Mouse (Mus musculus) forebrain, embryonic 10.5 days (tissue): ENCODE data around the gene Lrrc27. TPM values are rescaled to one million over a fixed set of nuclear protein-coding genes. Genes with fewer than 3 reads are reported as not detected.
A peak's percentile ranks its signal among the peaks of the same experiment; 100 is the strongest.

Experiments used
- DNase-seq: peaks from one replicate; pipeline ENCODE4 v3.0.0-alpha.2; 2017; ENCODE audit warnings: low spot score; ENCODE audit errors: extremely low spot score
- H3K27ac ChIP-seq: fragments of 300-500 bp; sonication (generic); 2 replicates; pipeline ENCODE4 v1.5.1; 2016; ENCODE audit warnings: mild to moderate bottlenecking
- H3K27me3 ChIP-seq: fragments of 300-500 bp; sonication (generic); 2 replicates; pipeline ENCODE4 v1.6.1; 2016; ENCODE audit warnings: mild to moderate bottlenecking; ENCODE audit not compliant: poor library complexity, severe bottlenecking
- H3K36me3 ChIP-seq: fragments of 300-500 bp; sonication (generic); replicated peaks from 2 replicates; pipeline ENCODE4 v1.6.1; 2016; ENCODE audit warnings: mild to moderate bottlenecking, moderate library complexity
- H3K4me1 ChIP-seq: fragments of 300-500 bp; sonication (generic); 2 replicates; pipeline ENCODE4 v1.6.1; 2016
- H3K4me3 ChIP-seq: fragments of 300-500 bp; sonication (generic); 2 replicates; pipeline ENCODE4 v1.5.1; 2016; ENCODE audit warnings: mild to moderate bottlenecking, moderate library complexity
- H3K9me3 ChIP-seq: fragments of 300-500 bp; sonication (generic); 2 replicates; pipeline ENCODE4 v1.6.1; 2016; ENCODE audit warnings: mild to moderate bottlenecking, moderate library complexity
- WGBS: fragments of 180-500 bp; shearing (Covaris S2); methylation state at CpG from one replicate; pipeline ENCODE4 v1.1.7; 2016; 5-methylcytosine and 5-hydroxymethylcytosine counted together
- polyA plus RNA-seq: library from polyadenylated mRNA; unstranded; fragments of >200 nt; fragmentation: Nextera tagmentation; extraction: Ambion mirVana; gene quantifications from 2 replicates; pipeline ENCODE4 v1.2.1, GENCODE M21; 2016

The Lrrc27 gene
- polyA plus RNA-seq, 1 experiment from 2014 or later: 5.1 TPM

DNA sequence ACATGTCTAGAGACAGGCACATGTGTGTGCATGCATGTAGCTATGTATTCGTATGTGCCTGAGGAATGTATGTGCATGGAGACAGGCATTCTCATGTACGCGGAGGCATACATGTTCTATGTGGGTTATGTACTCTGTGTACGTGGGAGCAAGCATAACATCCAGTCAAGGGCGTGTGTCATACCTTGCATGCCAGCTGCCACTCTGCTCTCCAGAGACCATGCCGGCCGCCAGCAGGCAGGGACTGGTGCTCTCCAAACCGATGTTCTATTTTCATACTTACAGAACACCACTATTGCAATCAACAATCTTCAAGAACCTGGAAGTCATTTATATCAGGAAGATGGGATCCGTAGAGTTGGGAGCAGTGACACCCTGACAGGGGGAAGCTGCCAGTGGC lies 3.7 kb downstream of the Lrrc27 start:
- Histone ChIP-seq H3K27ac (no peak overlapping the region), H3K4me3 (no peak overlapping the region), H3K36me3 (no peaks in the 10 kb centered on the region), H3K9me3 (no peaks in the 10 kb centered on the region), H3K4me1 (peaks cover 26% of the 10 kb centered on the region), H3K27me3 (no peaks in the 10 kb centered on the region)
- no peak for DNase-seq
- WGBS: 92% methylated on average over 9 of the region's 9 CpGs

DNA sequence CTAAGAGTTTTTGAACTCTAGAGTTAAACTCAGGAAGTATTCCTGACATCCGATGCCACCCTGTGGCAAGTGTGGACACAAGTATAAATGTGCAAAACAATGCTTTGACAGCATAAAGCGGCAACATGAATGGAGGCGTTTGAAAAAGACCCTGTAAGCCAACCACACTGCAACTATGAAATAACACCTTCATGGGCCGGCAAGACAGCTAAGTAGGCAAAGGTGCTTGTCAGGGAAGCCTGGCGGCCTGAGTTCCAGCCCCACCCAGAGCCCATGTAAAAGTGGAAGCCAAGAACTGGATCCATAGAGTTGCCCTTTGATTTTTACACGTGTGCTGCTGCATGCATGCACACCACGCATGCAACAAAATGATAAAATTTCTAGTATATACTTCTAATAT lies 4.3 kb downstream of the Lrrc27 start:
- Histone ChIP-seq H3K27ac (no peak overlapping the region), H3K4me3 (no peak overlapping the region), H3K36me3 (no peaks in the 10 kb centered on the region), H3K27me3 (no peaks in the 10 kb centered on the region), H3K4me1 (peaks cover 26% of the 10 kb centered on the region), H3K9me3 (no peaks in the 10 kb centered on the region)
- WGBS: 89% methylated on average over 7 of the region's 7 CpGs
- no peak for DNase-seq

GRCm38 (mm10) chr7:139218641-139219415 lies 6.0 kb downstream of the Lrrc27 start:
- no peak overlapping the region for H3K4me3 ChIP-seq
- H3K36me3 ChIP-seq: no peaks in the 10 kb centered on the region
- H3K27ac ChIP-seq: no peak overlapping the region
- H3K9me3 ChIP-seq: no peaks in the 10 kb centered on the region
- H3K4me1 ChIP-seq: peaks cover 18% of the 10 kb centered on the region
- 88% methylated on average over 6 of the region's 6 CpGs for WGBS
- DNase-seq: no peak
- H3K27me3 ChIP-seq: no peaks in the 10 kb centered on the region

- H3K4me3 ChIP-seq: no peak overlapping the region
- no peaks in the 10 kb centered on the region for H3K36me3 ChIP-seq
- H3K27me3 ChIP-seq: no peaks in the 10 kb centered on the region
- H3K4me1 ChIP-seq: peaks cover 16% of the 10 kb centered on the region
- no peak overlapping the region for H3K27ac ChIP-seq
- WGBS: 86% methylated on average over 5 of the region's 5 CpGs
- no peaks in the 10 kb centered on the region for H3K9me3 ChIP-seq
- no peak for DNase-seq
These were observed 6.7 kb downstream of the Lrrc27 start for GRCm38 (mm10) chr7:139219486-139219885.

DNA sequence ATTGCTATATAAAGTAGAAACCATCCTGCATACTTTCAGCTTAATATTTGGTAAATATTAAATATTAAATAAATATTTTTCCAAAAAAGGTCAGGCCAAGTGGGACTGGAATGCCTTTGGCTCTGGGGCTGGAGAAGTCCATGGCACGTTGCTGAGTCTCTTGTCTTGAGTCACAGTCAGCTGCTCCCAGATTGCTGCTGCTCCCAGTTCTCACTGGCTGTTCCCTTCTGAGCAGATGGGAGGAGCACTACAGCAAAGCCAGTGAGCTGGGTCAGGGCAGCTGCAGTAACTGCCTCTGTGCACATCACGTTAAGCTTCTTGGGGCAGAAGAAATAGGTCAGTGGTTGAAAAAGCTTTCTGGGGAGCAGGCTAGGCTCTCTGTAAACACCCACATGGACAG lies 7.5 kb downstream of the Lrrc27 start:
- Histone ChIP-seq H3K4me1 (peaks cover 16% of the 10 kb centered on the region), H3K4me3 (no peak overlapping the region), H3K27me3 (no peaks in the 10 kb centered on the region), H3K9me3 (no peaks in the 10 kb centered on the region), H3K36me3 (no peaks in the 10 kb centered on the region), H3K27ac (no peak overlapping the region)
- DNase-seq: no peak
- WGBS: 60% methylated on average over 2 of the region's 2 CpGs

GRCm38 (mm10) chr7:139221072-139221471 lies 8.3 kb downstream of the Lrrc27 start:
- Histone ChIP-seq H3K4me3 (no peak overlapping the region), H3K27ac (no peak overlapping the region), H3K27me3 (no peaks in the 10 kb centered on the region), H3K36me3 (no peaks in the 10 kb centered on the region), H3K4me1 (peaks cover 16% of the 10 kb centered on the region), H3K9me3 (no peaks in the 10 kb centered on the region)
- WGBS: 88% methylated on average over 5 of the region's 5 CpGs
- DNase-seq: no peak

DNA sequence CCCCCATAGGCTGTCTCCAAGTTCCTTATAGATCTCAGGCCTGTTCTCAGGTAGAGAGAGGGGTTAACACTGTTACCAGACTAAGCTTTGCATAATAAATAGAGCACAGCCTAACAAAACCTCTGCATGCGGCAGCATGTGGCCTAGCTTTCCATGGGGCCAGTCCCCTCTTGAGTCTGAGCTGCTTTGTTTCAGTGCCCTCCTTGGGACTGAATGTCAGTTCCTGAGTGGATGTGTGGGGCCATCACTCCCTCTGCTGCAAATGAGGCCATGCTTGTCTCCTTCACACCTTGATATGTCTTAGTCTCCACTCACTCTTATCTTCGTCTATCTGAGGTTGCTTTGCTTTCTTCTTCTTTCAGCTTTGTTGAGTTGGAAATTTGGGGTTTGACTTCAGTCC lies 9.1 kb downstream of the Lrrc27 start:
- H3K27me3 ChIP-seq: no peaks in the 10 kb centered on the region
- WGBS: 74% methylated on average over 2 of the region's 2 CpGs
- no peak overlapping the region for H3K27ac ChIP-seq
- H3K9me3 ChIP-seq: no peaks in the 10 kb centered on the region
- DNase-seq: no peak
- H3K36me3 ChIP-seq: no peaks in the 10 kb centered on the region
- H3K4me3 ChIP-seq: no peak overlapping the region
- peaks cover 16% of the 10 kb centered on the region for H3K4me1 ChIP-seq

- Histone ChIP-seq H3K9me3 (no peaks in the 10 kb centered on the region), H3K36me3 (no peaks in the 10 kb centered on the region), H3K27me3 (no peaks in the 10 kb centered on the region), H3K4me3 (no peak overlapping the region), H3K27ac (no peak overlapping the region), H3K4me1 (peaks cover 16% of the 10 kb centered on the region)
- 75% methylated on average over 4 of the region's 4 CpGs for WGBS
- DNase-seq: no peak
These were observed 9.6 kb downstream of the Lrrc27 start for GRCm38 (mm10) chr7:139222341-139222740.

DNA sequence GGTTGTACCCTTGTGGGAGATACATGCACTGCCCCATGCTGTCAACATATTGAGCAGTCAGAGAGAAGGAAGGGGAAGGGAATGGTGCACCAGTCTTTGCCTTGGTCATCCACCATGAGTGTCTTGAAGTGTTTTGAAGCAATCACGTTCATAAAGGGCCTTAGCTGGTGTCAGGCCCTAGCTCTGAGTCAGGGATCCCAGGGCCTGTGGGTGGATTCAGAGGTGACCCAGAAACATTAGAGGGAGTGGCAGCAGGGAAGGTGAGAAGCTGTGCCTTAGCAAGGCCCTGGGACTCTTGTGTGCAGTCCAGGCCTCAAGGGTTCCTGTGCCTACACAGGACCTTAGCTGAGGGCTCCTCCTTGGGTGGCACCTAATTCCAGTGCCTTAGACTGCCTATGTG lies 11.3 kb downstream of the Lrrc27 start:
- no peak overlapping the region for H3K4me3 ChIP-seq
- peak overlapping the region; percentile 8; the same call in 1 of the 2 replicates for H3K27ac ChIP-seq
- no peaks in the 10 kb centered on the region for H3K9me3 ChIP-seq
- no peaks in the 10 kb centered on the region for H3K36me3 ChIP-seq
- no peaks in the 10 kb centered on the region for H3K27me3 ChIP-seq
- WGBS: 81% methylated on average over 1 of the region's 1 CpGs
- no peak for DNase-seq
- peaks cover 13% of the 10 kb centered on the region for H3K4me1 ChIP-seq

DNA sequence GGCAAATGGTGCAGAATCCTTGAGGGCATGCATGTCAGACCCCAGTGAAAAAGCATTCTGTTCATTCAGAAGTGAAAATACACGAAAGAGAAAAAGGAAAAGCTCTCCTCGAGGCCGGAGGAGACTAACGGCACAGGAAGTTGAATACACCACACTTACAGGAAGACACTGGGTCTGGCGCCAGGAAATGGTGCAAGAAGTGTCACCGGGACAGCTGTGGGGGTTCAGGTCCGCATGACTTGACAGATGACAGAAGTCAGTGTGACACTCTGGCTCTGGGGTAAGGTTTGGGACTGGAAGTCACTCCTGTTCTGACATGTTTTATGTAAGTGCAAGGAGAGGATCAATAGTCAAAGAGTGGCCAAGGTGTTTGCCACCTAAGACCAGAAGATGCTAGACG lies 11.9 kb downstream of the Lrrc27 start:
- Histone ChIP-seq H3K4me3 (no peak overlapping the region), H3K4me1 (peaks cover 13% of the 10 kb centered on the region), H3K27ac (no peak overlapping the region), H3K9me3 (no peaks in the 10 kb centered on the region), H3K27me3 (no peaks in the 10 kb centered on the region), H3K36me3 (no peaks in the 10 kb centered on the region)
- DNase-seq: no peak
- WGBS: 83% methylated on average over 8 of the region's 8 CpGs

- H3K36me3 ChIP-seq: no peaks in the 10 kb centered on the region
- no peaks in the 10 kb centered on the region for H3K27me3 ChIP-seq
- H3K4me1 ChIP-seq: peaks cover 13% of the 10 kb centered on the region
- H3K9me3 ChIP-seq: no peaks in the 10 kb centered on the region
- no peak overlapping the region for H3K4me3 ChIP-seq
- 89% methylated on average over 7 of the region's 7 CpGs for WGBS
- no peak for DNase-seq
- no peak overlapping the region for H3K27ac ChIP-seq
These were observed 13.6 kb downstream of the Lrrc27 start for GRCm38 (mm10) chr7:139226416-139226815.

DNA sequence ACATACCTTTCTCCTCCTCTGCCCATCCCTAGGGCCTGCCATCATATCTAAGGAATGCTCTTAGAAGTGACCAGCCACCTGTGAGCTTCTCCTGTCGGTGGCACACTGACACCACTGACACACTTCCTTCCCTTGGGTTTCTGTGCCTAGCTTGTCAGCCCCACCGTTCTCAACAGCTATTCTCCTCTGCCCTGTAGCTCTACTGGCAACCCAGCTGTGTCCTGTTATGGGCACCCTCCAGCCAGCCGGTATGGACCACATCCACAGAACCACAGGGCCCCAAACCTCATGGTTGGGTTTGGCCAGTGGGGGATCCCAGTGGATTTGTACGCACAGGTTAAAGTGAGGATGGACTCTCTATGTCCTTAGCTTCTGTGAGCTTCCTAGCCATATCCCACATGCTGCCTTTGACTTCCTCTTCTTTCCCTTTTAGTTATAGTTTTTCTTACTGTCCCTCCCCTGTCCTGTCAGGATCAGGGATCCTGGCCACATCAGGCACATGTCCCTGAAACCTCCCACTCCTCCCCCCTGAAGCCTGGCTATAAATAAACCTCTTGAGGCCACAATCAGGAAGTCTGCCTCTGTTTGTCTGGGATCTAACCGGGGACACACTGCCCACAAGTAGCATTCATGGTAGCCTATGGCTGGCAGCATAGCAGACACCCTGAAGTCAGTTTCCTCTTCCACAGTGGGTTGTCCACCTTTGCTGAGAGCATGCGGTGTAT lies 15.8 kb downstream of the Lrrc27 start:
- 85% methylated on average over 6 of the region's 6 CpGs for WGBS
- Histone ChIP-seq H3K9me3 (no peaks in the 10 kb centered on the region), H3K4me1 (peaks cover under 1% of the 10 kb centered on the region), H3K27ac (peak overlapping the region; percentile 25; the same call in 1 of the 2 replicates), H3K4me3 (no peak overlapping the region), H3K27me3 (no peaks in the 10 kb centered on the region; the same call in 1 of the 2 replicates), H3K36me3 (no peaks in the 10 kb centered on the region)
- no peak for DNase-seq

DNA sequence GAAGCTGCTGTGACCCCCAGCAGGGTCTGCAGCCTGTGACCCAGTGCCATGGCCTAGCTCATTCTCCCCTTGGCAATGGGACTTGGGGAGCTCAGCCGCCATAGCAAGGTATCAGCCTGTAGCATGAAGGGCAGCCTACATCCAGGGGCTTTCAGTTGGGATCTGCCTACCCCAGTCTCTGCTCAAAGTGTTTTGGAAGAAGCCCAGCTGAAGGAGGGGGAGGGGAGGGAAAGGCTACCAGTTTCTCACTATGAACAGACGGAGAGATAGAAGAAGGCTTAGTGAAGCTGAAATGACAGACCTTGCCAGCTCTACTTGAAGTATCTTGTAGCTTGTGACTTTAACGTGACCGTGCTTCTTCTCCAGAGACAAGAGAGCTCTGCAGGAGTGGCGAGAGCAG lies 17.0 kb downstream of the Lrrc27 start:
- 88% methylated on average over 5 of the region's 5 CpGs for WGBS
- DNase-seq: no peak
- H3K4me3 ChIP-seq: no peak overlapping the region
- H3K36me3 ChIP-seq: no peaks in the 10 kb centered on the region
- no peak overlapping the region; the same call in 1 of the 2 replicates for H3K27ac ChIP-seq
- H3K9me3 ChIP-seq: no peaks in the 10 kb centered on the region
- peaks cover 13% of the 10 kb centered on the region for H3K4me1 ChIP-seq
- peaks cover 6% of the 10 kb centered on the region; the same call in 1 of the 2 replicates for H3K27me3 ChIP-seq
